Mouse (Mus musculus) neural tube, embryonic 14.5 days (tissue): ENCODE results near the gene Ttc39b. TPM values are rescaled to one million over a fixed set of nuclear protein-coding genes. Genes with fewer than 3 reads are reported as not detected.

Experiments
- ATAC-seq: fragments of 200-750 bp; cut with Nextera tagmentation; 2 replicates; pipeline ENCODE4 v1.8.0; 2017; ENCODE audit warnings: low read depth, mild to moderate bottlenecking, moderate TSS enrichment, moderate library complexity
- H3K27ac ChIP-seq: fragments of 300-500 bp; sonication (generic); 2 replicates; pipeline ENCODE4 v1.5.1; 2014; ENCODE audit warnings: low read depth, mild to moderate bottlenecking, control low read depth, low read length, moderate library complexity, mixed read lengths
- H3K27me3 ChIP-seq: fragments of 300-500 bp; sonication (generic); 2 replicates; pipeline ENCODE4 v1.6.1; 2014; ENCODE audit warnings: low read length; ENCODE audit not compliant: control insufficient read depth, insufficient read depth
- H3K36me3 ChIP-seq: fragments of 300-500 bp; sonication (generic); 2 replicates; pipeline ENCODE4 v1.6.1; 2014; ENCODE audit warnings: low read length, mixed read lengths; ENCODE audit not compliant: control insufficient read depth, insufficient read depth
- H3K4me1 ChIP-seq: fragments of 300-500 bp; sonication (generic); 2 replicates; pipeline ENCODE4 v1.6.1; 2014; ENCODE audit warnings: low read length; ENCODE audit not compliant: control insufficient read depth, insufficient read depth
- H3K4me2 ChIP-seq: fragments of 300-500 bp; sonication (generic); 2 replicates; pipeline ENCODE4 v1.6.1; 2014; ENCODE audit warnings: mild to moderate bottlenecking, low read depth, low read length, control low read depth
- H3K4me3 ChIP-seq: fragments of 300-500 bp; sonication (generic); 2 replicates; pipeline ENCODE4 v1.5.1; 2014; ENCODE audit warnings: low read depth, low read length, control low read depth, mixed read lengths
- H3K9ac ChIP-seq: fragments of 300-500 bp; sonication (generic); replicated peaks from 2 replicates; pipeline ENCODE4 v1.6.1; 2014; ENCODE audit warnings: low read depth, mild to moderate bottlenecking, control low read depth, low read length, mixed read lengths
- H3K9me3 ChIP-seq: fragments of 300-500 bp; sonication (generic); 2 replicates; pipeline ENCODE4 v1.6.1; 2016; ENCODE audit warnings: low read length; ENCODE audit not compliant: control insufficient read depth
- WGBS: fragments of 180-500 bp; shearing (Covaris S2); extraction: QIAGEN DNeasy Blood & Tissue Kit; methylation state at CpG from one replicate; pipeline ENCODE4 v1.1.7; 2014; 5-methylcytosine and 5-hydroxymethylcytosine counted together
- polyA plus RNA-seq: library from polyadenylated mRNA; unstranded; fragments of >200 nt; fragmentation: Nextera tagmentation; extraction: Ambion mirVana; gene quantifications from 2 replicates; pipeline ENCODE4 v1.2.1, GENCODE M21; 2014

The Ttc39b gene
- polyA plus RNA-seq, 1 experiment from 2014 or later = 10.9 TPM

DNA sequence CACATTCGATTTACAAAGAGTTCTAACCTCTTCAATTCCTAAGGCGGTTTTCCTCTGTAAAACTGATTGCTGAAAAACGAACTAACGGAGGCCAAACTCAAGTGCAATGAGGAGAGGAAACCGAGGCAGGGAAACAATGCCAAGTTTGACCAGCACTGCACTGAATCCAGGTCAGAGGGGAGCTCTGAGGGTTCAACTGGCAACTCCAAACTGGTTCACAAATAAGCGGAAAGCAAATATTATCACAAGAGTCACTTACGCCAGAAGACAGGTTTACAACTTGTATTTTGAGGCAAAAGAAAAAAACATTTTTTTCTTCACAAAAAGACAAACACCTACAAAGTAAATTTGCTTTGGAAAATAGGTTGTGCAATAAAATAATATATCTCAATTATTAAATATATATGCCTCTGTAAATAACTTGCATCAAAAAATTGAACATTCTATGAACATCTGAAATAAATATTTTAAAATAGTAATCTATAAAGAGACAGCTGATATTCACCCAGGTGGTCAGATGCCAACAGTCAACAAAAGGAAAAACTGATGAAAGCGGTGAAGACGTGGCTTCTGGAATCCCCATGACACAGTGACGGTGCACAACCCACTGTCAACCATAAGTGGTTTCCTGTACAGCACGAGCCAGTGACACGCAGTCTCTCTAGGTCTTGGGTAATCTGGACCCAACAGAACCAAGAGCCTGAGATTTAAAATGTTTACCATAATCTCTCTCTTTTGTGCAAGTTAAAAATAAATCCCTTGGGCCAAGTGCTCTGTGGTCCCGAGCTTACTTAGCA, 103.1 kb downstream of the Ttc39b start:
- H3K4me2 ChIP-seq = no peak overlapping the region
- no peak overlapping the region for H3K9ac ChIP-seq
- no peak for ATAC-seq
- H3K4me3 ChIP-seq = no peak overlapping the region
- no peaks in the 10 kb centered on the region for H3K9me3 ChIP-seq
- no peaks in the 10 kb centered on the region for H3K4me1 ChIP-seq
- no peak overlapping the region for H3K27ac ChIP-seq
- WGBS = 89% methylated on average over 13 of the region's 13 CpGs
- no peaks in the 10 kb centered on the region for H3K27me3 ChIP-seq
- no peaks in the 10 kb centered on the region for H3K36me3 ChIP-seq

- WGBS = 86% methylated on average over 5 of the region's 5 CpGs
- ATAC-seq = no peak
- Histone ChIP-seq H3K4me1 (no peaks in the 10 kb centered on the region), H3K36me3 (no peaks in the 10 kb centered on the region), H3K4me2 (no peak overlapping the region), H3K27ac (no peak overlapping the region), H3K27me3 (no peaks in the 10 kb centered on the region), H3K9me3 (no peaks in the 10 kb centered on the region), H3K9ac (no peak overlapping the region), H3K4me3 (no peak overlapping the region)
These were observed 104.8 kb downstream of the Ttc39b start for GRCm38 (mm10) chr4:83219253-83219652.

DNA sequence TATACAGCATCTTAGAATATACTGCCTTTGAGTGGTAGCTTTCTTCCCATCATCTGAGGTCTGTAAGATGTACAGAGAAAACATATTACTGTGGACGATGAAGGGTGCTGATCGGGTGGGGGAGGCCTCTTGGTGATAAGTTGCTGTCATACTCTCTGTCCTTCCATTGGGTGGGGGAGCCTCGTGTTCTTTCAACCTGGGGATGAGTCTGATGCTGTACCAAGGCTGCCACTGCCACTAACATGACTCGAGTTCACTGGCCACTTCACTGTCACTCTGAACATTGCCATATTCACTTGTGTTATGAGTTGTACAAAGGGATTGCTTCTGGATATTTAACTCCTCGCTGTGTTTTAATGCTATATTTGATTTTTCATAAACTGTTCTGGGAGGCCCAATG, 106.9 kb downstream of the Ttc39b start:
- no peak for ATAC-seq
- 91% methylated on average over 5 of the region's 5 CpGs for WGBS

GRCm38 (mm10) chr4:83216381-83216780, 107.7 kb downstream of the Ttc39b start:
- H3K9ac ChIP-seq = no peak overlapping the region
- no peak overlapping the region for H3K4me3 ChIP-seq
- H3K9me3 ChIP-seq = no peaks in the 10 kb centered on the region
- no peaks in the 10 kb centered on the region for H3K36me3 ChIP-seq
- H3K4me2 ChIP-seq = no peak overlapping the region
- WGBS = 81% methylated on average over 7 of the region's 7 CpGs
- no peaks in the 10 kb centered on the region for H3K4me1 ChIP-seq
- no peak overlapping the region for H3K27ac ChIP-seq
- H3K27me3 ChIP-seq = no peaks in the 10 kb centered on the region
- ATAC-seq = no peak

More for the DNA sequence above, 106.9 kb downstream of the Ttc39b start:
- Histone ChIP-seq H3K9ac (no peak overlapping the region), H3K4me2 (no peak overlapping the region), H3K4me3 (no peak overlapping the region), H3K27ac (no peak overlapping the region), H3K4me1 (no peaks in the 10 kb centered on the region), H3K36me3 (no peaks in the 10 kb centered on the region), H3K27me3 (no peaks in the 10 kb centered on the region), H3K9me3 (no peaks in the 10 kb centered on the region)

DNA sequence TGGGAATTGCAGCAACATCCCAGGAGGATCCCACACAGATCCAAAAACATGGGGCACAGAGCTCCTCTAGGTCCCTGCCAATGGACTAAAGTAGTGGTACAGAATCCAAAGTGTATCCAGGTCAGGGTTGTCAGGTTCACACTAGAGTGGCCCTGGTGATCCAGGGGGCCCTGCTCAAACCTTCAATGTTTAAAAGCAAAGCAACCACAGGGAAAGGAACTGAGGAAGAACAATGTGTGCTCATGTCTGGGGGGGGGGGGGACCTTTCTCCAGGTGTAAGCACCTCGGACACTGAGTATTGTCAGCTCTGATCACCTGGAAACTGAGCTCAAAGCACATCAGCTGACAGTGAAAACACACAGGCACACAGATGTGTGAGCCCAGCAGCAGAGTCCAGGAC, 108.3 kb downstream of the Ttc39b start:
- H3K9me3 ChIP-seq = no peaks in the 10 kb centered on the region
- H3K4me2 ChIP-seq = no peak overlapping the region
- no peaks in the 10 kb centered on the region for H3K4me1 ChIP-seq
- no peaks in the 10 kb centered on the region for H3K36me3 ChIP-seq
- ATAC-seq = no peak
- H3K9ac ChIP-seq = no peak overlapping the region
- no peak overlapping the region for H3K27ac ChIP-seq
- no peaks in the 10 kb centered on the region for H3K27me3 ChIP-seq
- 83% methylated on average over 1 of the region's 1 CpGs for WGBS
- no peak overlapping the region for H3K4me3 ChIP-seq

- Histone ChIP-seq H3K4me1 (no peaks in the 10 kb centered on the region), H3K27me3 (no peaks in the 10 kb centered on the region), H3K9ac (no peak overlapping the region), H3K27ac (no peak overlapping the region), H3K9me3 (no peaks in the 10 kb centered on the region), H3K4me3 (no peak overlapping the region), H3K4me2 (no peak overlapping the region), H3K36me3 (no peaks in the 10 kb centered on the region)
- ATAC-seq = no peak
- WGBS = 80% methylated on average over 9 of the region's 9 CpGs
These were observed 109.1 kb downstream of the Ttc39b start for GRCm38 (mm10) chr4:83214822-83215558.

- no peak overlapping the region for H3K4me2 ChIP-seq
- H3K9ac ChIP-seq = no peak overlapping the region
- WGBS = 94% methylated on average over 6 of the region's 6 CpGs
- H3K27ac ChIP-seq = no peak overlapping the region
- H3K9me3 ChIP-seq = no peaks in the 10 kb centered on the region
- ATAC-seq = no peak
- no peaks in the 10 kb centered on the region for H3K27me3 ChIP-seq
- no peaks in the 10 kb centered on the region for H3K36me3 ChIP-seq
- H3K4me3 ChIP-seq = no peak overlapping the region
- no peaks in the 10 kb centered on the region for H3K4me1 ChIP-seq
These were observed 110.3 kb downstream of the Ttc39b start for GRCm38 (mm10) chr4:83213752-83214151.

DNA sequence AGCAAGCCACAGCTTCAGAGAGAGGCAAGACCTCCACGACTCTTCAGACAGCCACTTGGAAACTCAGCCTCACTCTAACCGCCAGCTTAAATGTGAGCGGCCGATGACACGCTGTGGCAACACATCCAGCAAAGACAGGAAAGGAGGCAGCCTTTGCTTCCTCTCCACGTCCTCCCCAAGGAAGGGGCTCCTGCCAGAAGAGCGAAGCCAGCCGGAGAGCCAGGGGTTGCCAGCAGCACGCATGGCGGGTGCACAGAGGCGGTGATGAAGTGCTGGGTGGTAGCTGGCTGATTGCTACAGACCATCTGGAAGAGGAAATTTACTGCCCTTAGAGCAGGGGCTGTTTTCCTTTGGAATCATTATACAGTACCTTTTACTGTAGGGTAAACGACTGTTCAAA, 112.3 kb downstream of the Ttc39b start:
- 0 out of 2 replicates have a peak, but pooled peaks have one; percentile 35 for ATAC-seq
- Histone ChIP-seq H3K27me3 (no peaks in the 10 kb centered on the region), H3K9ac (no peak overlapping the region), H3K4me2 (no peak overlapping the region), H3K9me3 (no peaks in the 10 kb centered on the region), H3K4me1 (peaks cover 2% of the 10 kb centered on the region; the same call in 1 of the 2 replicates), H3K27ac (no peak overlapping the region), H3K4me3 (no peak overlapping the region), H3K36me3 (no peaks in the 10 kb centered on the region)
- 43% methylated on average over 12 of the region's 12 CpGs for WGBS

- Histone ChIP-seq H3K4me3 (no peak overlapping the region), H3K4me1 (peaks cover 2% of the 10 kb centered on the region; the same call in 1 of the 2 replicates), H3K9me3 (no peaks in the 10 kb centered on the region), H3K27me3 (no peaks in the 10 kb centered on the region), H3K9ac (no peak overlapping the region), H3K4me2 (no peak overlapping the region), H3K36me3 (no peaks in the 10 kb centered on the region), H3K27ac (no peak overlapping the region)
- WGBS = 91% methylated on average over 6 of the region's 6 CpGs
- no peak for ATAC-seq
These were observed 113.6 kb downstream of the Ttc39b start for GRCm38 (mm10) chr4:83210437-83210836.
